Mouse (Mus musculus) hindbrain, embryonic 11.5 days (tissue): ENCODE measurements around the gene Nek6. TPM values are rescaled to one million over a fixed set of nuclear protein-coding genes. Genes with fewer than 3 reads are reported as not detected.

ENCODE experiments used
- ATAC-seq: fragments of 200-750 bp; cut with Nextera tagmentation; 2 replicates; pipeline ENCODE4 v1.8.0; 2017; ENCODE audit warnings: mild to moderate bottlenecking, moderate TSS enrichment, moderate library complexity; ENCODE audit not compliant: low FRiP score
- DNase-seq: peaks from one replicate; pipeline ENCODE4 v3.0.0-alpha.2; 2015; ENCODE audit warnings: low spot score
- H3K27ac ChIP-seq: fragments of 300-500 bp; sonication (generic); 2 replicates; pipeline ENCODE4 v1.5.1; 2014; ENCODE audit warnings: mild to moderate bottlenecking, low read depth, low read length
- H3K27me3 ChIP-seq: fragments of 300-500 bp; sonication (generic); 2 replicates; pipeline ENCODE4 v1.6.1; 2014; ENCODE audit warnings: mild to moderate bottlenecking, low read length, moderate library complexity, mixed read lengths; ENCODE audit not compliant: control insufficient read depth, insufficient read depth
- H3K36me3 ChIP-seq: fragments of 300-500 bp; sonication (generic); 2 replicates; pipeline ENCODE4 v1.6.1; 2014; ENCODE audit warnings: mild to moderate bottlenecking, low read length, moderate library complexity, mixed read lengths; ENCODE audit not compliant: control insufficient read depth, insufficient read depth
- H3K4me1 ChIP-seq: fragments of 300-500 bp; sonication (generic); replicated peaks from 2 replicates; pipeline ENCODE4 v1.6.1; 2014; ENCODE audit warnings: low read length, mixed read lengths; ENCODE audit not compliant: control insufficient read depth, insufficient read depth
- H3K4me2 ChIP-seq: fragments of 300-500 bp; sonication (generic); replicated peaks from 2 replicates; pipeline ENCODE4 v1.6.1; 2014; ENCODE audit warnings: mild to moderate bottlenecking, low read depth, low read length
- H3K4me3 ChIP-seq: fragments of 300-500 bp; sonication (generic); 2 replicates; pipeline ENCODE4 v1.5.1; 2014; ENCODE audit warnings: low read depth, low read length
- H3K9ac ChIP-seq: fragments of 300-500 bp; sonication (generic); 2 replicates; pipeline ENCODE4 v1.6.1; 2014; ENCODE audit warnings: low read depth, low read length
- H3K9me3 ChIP-seq: fragments of 300-500 bp; sonication (generic); 2 replicates; pipeline ENCODE4 v1.6.1; 2016; ENCODE audit warnings: low read length; ENCODE audit not compliant: control insufficient read depth
- WGBS: fragments of 180-500 bp; shearing (Covaris S2); extraction: QIAGEN DNeasy Blood & Tissue Kit; methylation state at CpG from one replicate; pipeline ENCODE4 v1.1.7; 2014; 5-methylcytosine and 5-hydroxymethylcytosine counted together
- polyA plus RNA-seq: library from polyadenylated mRNA; unstranded; fragments of >200 nt; fragmentation: Nextera tagmentation; extraction: Ambion mirVana; gene quantifications from 2 replicates; pipeline ENCODE4 v1.2.1, GENCODE M21; 2014

Gene Nek6
- polyA plus RNA-seq = 84.5 and 87.8 TPM in 2 replicates

DNA sequence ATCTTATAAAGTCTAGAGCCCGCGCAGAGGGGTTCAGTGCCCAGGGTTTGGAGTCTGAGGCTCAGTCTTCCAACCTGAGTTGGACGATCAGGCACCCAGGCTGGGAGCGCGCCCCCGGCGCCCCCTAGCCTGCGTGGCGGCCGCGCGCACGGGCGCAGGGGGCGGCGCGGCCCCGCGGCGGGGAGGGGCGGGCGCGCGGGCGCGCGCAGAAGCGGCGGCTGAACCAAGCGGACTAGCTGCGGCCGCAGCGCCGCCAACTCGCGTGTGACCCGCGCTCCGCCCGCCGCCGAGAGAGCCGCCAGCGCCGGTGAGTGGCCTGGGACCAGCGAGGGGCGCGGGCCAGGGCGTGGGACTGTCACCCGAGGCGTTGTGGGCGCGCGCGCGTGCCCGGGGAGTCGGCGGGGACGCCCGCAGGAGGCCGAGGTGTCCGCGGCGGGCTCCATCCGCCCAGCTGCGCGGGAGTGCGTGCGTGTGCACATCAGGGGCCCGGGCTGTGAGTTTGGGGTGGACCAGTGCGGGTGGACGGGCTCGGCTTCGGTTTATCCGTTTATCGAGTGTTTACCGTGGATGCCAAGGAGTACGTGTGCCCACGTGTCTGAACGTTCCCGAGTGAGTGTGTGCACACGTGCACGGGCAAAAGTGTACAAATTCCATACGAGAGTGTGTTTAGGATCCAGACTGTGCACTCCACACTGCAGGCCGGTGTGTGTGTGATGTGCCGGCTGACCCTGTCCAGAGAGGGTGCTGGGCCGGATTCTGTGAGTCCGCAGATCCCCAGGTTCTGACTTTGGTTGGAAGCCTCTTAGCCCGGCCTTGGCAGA is at the start of gene Nek6:
Gene Nek6 (plus strand): TSS at position 157 of the 821 bp plus-strand sequence.
- H3K27ac ChIP-seq = peak within 1 kb of the TSS; percentile 43; the same call in 1 of the 2 replicates
- H3K4me2 ChIP-seq = peak within 1 kb of the TSS; percentile 73
- H3K27me3 ChIP-seq = no peaks in the 10 kb centered on the region
- H3K4me1 ChIP-seq = peaks cover 9% of the 10 kb centered on the region; the same call in 1 of the 2 replicates
- H3K9ac ChIP-seq = peak within 1 kb of the TSS; percentile 84
- WGBS = under 1% methylated on average over 65 of the region's 90 CpGs
- H3K9me3 ChIP-seq = no peaks in the 10 kb centered on the region
- DNase-seq = peak; percentile 84
- peak within 1 kb of the TSS; percentile 82 for H3K4me3 ChIP-seq
- ATAC-seq = peak; percentile 84
- H3K36me3 ChIP-seq = no peaks in the 10 kb centered on the region

DNA sequence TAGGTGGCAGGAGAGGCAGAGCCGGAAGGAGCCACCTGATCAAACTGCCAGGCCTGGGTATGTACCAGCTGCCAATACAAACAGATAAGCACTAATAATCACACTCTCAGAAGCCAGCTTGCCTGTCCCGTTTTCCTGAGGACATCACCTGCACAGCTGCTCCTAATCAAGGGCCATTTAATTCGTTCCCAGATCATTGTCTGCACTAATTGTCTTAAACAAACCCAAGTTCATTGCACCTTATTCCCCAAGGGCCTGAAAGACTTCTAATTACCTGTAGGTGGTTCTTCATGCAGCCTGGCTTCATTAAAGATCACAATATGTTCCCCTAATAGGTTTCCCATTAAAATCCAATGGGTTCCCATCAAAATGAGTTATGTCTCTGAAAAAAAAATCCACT is 49.1 kb upstream of the Nek6 start:
- Histone ChIP-seq H3K36me3 (no peaks in the 10 kb centered on the region), H3K9ac (no peak overlapping the region), H3K27ac (no peak overlapping the region), H3K4me3 (no peak overlapping the region), H3K4me1 (no peaks in the 10 kb centered on the region), H3K9me3 (no peaks in the 10 kb centered on the region), H3K4me2 (no peak overlapping the region), H3K27me3 (no peaks in the 10 kb centered on the region)
- DNase-seq (no peak), ATAC-seq (no peak)
- 73% methylated on average over 3 of the region's 3 CpGs for WGBS

DNA sequence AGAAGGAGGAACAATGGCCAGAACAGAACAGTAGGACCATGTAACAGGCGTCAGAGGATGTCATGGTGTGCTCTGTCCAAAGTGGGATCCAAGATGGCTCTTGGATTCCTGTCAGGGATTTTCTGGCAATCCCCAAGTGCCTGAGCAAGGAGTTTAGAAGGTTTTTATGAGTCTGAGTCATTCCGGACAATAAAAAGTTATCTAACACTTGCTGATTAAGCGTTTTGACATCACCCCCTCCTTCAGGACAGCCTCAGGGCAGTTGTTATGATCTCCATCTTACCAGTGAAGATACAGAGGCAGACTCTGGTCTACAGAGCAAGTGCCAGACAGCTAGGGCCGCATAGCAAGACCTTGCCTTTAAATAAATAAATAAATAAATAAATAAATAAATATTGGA is 42.6 kb upstream of the Nek6 start:
- no peak overlapping the region for H3K9ac ChIP-seq
- WGBS = 84% methylated on average over 4 of the region's 4 CpGs
- H3K4me3 ChIP-seq = no peak overlapping the region
- no peak overlapping the region for H3K4me2 ChIP-seq
- no peaks in the 10 kb centered on the region for H3K4me1 ChIP-seq
- H3K36me3 ChIP-seq = no peaks in the 10 kb centered on the region
- no peaks in the 10 kb centered on the region for H3K27me3 ChIP-seq
- ATAC-seq (no peak), DNase-seq (no peak)
- no peak overlapping the region for H3K27ac ChIP-seq
- no peaks in the 10 kb centered on the region for H3K9me3 ChIP-seq

DNA sequence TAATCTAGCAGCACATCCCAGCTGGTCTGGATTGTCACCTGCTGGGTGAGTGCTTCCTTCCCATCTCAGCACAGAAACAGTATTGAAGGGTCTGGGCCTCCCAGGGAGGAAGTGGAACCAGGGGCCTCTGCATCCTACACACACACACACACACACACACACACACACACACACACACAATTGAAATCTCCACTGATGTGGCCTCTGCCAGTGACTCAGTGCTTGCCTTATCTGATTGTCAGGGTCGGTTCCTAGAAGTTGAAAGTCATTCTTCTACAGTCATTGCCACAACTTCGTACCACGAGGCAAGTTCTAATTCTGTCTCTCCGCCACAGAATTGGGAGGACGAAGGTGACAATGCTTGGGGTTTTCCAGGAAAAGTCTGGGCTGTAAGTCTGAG is 39.7 kb upstream of the Nek6 start:
- H3K27ac ChIP-seq = no peak overlapping the region
- no peak overlapping the region for H3K4me2 ChIP-seq
- WGBS = 83% methylated on average over 5 of the region's 5 CpGs
- H3K9me3 ChIP-seq = no peaks in the 10 kb centered on the region
- no peak overlapping the region for H3K4me3 ChIP-seq
- H3K4me1 ChIP-seq = no peaks in the 10 kb centered on the region
- DNase-seq (no peak), ATAC-seq (no peak)
- H3K36me3 ChIP-seq = no peaks in the 10 kb centered on the region
- H3K27me3 ChIP-seq = no peaks in the 10 kb centered on the region
- H3K9ac ChIP-seq = no peak overlapping the region

DNA sequence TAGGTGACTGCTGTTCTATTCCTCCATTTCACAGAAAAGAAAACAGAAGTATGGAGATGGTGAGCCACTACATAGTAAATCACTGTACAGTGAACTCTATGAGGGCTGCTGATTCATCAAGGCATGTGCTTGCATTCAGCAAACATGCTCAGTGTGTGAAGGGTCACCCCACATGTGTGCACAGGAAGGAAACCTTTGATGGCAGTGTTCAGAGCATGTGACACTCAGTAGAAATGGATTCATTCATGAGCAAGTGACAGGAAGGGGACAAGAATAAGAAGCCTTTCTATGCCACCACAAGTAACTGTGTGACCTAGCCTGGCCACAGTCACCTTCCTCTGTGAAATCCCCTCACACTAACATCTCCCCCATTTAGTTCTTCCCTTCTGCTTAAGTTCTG is 38.6 kb upstream of the Nek6 start:
- no peak overlapping the region for H3K4me3 ChIP-seq
- DNase-seq (no peak), ATAC-seq (no peak)
- no peaks in the 10 kb centered on the region for H3K4me1 ChIP-seq
- H3K9me3 ChIP-seq = no peaks in the 10 kb centered on the region
- H3K27me3 ChIP-seq = no peaks in the 10 kb centered on the region
- no peak overlapping the region for H3K27ac ChIP-seq
- H3K9ac ChIP-seq = no peak overlapping the region
- no peak overlapping the region for H3K4me2 ChIP-seq
- H3K36me3 ChIP-seq = no peaks in the 10 kb centered on the region

DNA sequence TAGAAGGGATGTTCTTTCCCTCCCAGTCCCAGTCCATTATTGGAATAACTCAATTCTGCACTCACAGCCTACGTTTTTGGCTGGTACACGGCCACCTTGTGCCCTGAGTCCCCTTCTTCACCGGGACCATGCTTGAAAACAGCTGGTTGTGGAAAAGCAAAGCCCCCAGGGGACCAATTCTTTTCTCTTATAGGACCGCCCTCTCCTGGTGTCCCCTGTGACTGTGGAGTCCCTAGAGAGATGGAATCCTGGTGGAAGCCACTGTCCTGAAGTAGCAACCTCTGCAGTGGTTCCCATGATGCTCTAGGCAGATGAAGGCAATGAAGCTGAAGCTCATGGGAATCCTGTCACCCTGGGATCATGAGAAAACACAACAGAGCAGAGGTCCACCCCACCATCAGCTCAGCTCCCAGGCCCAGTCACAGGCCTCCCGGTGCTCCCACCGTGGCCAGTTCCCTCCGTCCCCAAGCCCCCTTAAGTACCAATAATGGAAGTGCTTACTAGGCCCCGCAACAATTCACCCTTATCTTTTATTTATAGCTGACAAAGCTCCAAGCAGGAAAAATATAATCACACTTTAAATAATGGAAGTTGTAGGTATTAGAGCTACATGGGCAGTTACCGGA is 34.5 kb upstream of the Nek6 start:
- Histone ChIP-seq H3K27me3 (no peaks in the 10 kb centered on the region), H3K9me3 (no peaks in the 10 kb centered on the region), H3K9ac (no peak overlapping the region), H3K36me3 (no peaks in the 10 kb centered on the region), H3K27ac (no peak overlapping the region), H3K4me1 (no peaks in the 10 kb centered on the region), H3K4me2 (no peak overlapping the region), H3K4me3 (no peak overlapping the region)
- 75% methylated on average over 9 of the region's 9 CpGs for WGBS
- DNase-seq (no peak), ATAC-seq (no peak)

DNA sequence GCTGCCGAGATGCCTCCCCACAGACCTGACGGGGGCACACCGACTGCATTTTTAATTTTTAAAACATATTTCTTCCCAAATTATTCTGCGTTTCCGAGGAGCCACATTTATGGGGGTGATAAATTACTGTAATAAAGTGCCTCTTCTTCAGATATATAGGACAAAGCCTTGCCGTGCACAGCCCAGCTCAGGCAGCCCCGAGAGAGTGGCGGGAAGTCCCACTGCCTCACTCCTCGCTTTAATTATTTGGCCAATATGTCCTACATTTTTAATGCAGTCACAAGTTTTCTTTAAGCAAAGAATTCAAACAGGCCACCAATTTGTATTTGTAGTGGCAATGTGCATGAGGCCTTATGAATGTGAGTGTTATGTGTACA is 34.0 kb upstream of the Nek6 start:
- H3K9me3 ChIP-seq = no peaks in the 10 kb centered on the region
- 84% methylated on average over 9 of the region's 9 CpGs for WGBS
- no peak for ATAC-seq

DNA sequence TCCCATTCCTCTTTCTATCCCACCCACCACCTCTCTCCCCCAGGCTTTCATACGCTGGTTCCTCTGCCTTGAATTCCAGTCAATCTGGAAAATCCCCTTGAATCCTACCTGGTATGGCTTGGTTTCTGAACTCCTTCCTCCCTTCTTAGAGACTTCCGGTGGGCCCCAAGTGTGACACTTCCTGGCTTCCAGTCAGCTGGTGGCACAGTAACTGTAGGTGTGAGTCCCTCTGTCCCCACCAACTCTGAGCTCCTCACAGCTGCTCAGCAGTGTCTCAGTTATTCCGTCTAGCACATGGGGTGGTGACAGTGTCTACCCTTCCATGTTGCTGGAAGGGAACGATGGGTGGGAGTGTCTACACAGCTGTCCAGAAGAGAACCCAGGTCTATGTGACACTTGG is 32.8 kb upstream of the Nek6 start:
- Histone ChIP-seq H3K4me3 (no peak overlapping the region), H3K4me2 (no peak overlapping the region), H3K4me1 (no peaks in the 10 kb centered on the region), H3K36me3 (no peaks in the 10 kb centered on the region), H3K9me3 (no peaks in the 10 kb centered on the region), H3K27ac (no peak overlapping the region), H3K27me3 (no peaks in the 10 kb centered on the region), H3K9ac (no peak overlapping the region)
- no peak for DNase-seq
- 97% methylated on average over 4 of the region's 4 CpGs for WGBS
- no peak for ATAC-seq

More for the DNA sequence above, 34.0 kb upstream of the Nek6 start:
- Histone ChIP-seq H3K9ac (no peak overlapping the region), H3K4me2 (no peak overlapping the region), H3K27me3 (no peaks in the 10 kb centered on the region), H3K4me1 (no peaks in the 10 kb centered on the region), H3K4me3 (no peak overlapping the region), H3K27ac (no peak overlapping the region), H3K36me3 (no peaks in the 10 kb centered on the region)
- DNase-seq = no peak

DNA sequence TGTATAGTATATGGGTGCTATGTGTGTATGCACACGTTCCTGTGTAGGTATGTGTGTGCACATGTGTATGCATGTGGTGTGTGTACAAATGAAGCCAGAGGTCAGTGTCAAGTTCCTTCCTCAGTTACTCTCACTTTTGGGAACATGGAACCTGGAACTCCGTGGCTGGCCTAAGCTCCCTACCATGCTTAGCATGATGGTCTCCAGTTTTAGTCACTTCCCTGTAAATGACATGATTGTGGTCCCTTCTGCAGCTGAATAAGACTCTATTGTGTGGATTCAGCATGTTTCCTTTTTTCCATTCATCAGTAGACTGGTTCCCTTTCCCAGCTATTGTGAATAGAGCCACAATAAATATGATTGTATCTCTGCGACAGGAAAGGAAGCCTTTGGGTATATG is 31.9 kb upstream of the Nek6 start:
- 82% methylated on average over 3 of the region's 3 CpGs for WGBS
- H3K4me3 ChIP-seq = no peak overlapping the region
- H3K27ac ChIP-seq = no peak overlapping the region

More for the DNA sequence above, 31.9 kb upstream of the Nek6 start:
- H3K9me3 ChIP-seq = no peaks in the 10 kb centered on the region
- no peaks in the 10 kb centered on the region for H3K4me1 ChIP-seq
- H3K36me3 ChIP-seq = no peaks in the 10 kb centered on the region
- DNase-seq (no peak), ATAC-seq (no peak)
- H3K9ac ChIP-seq = no peak overlapping the region
- no peaks in the 10 kb centered on the region for H3K27me3 ChIP-seq
- H3K4me2 ChIP-seq = no peak overlapping the region
